Mouse (Mus musculus): ENCODE measurements around the gene Rufy3. TPM values are rescaled to one million over a fixed set of nuclear protein-coding genes. Genes with fewer than 3 reads are reported as not detected.

The Rufy3 gene
- polyA plus RNA-seq, 1 experiment from 2014 or later: 16.5 TPM

GRCm38 (mm10) chr5:88699251-88699913 lies 134.5 kb downstream of the Rufy3 start:
- 68% methylated on average over 4 of the region's 4 CpGs for WGBS
- no peak overlapping the region for H3K4me3 ChIP-seq (ENCODE audit: control insufficient read depth in 1 of 2, insufficient read depth in 1 of 2, low read depth in 1 of 2, low read length in 2 of 2)
- H3K9ac ChIP-seq (ENCODE audit: low read length): no peak overlapping the region
- no peaks in the 10 kb centered on the region for H3K4me1 ChIP-seq (ENCODE audit: control insufficient read depth in 2 of 2, insufficient read depth in 2 of 2, low read length in 2 of 2)
- H3K27ac ChIP-seq (replicated peaks in 1 of 2; ENCODE audit: control insufficient read depth in 1 of 2, insufficient read depth in 1 of 2, low read depth in 2 of 2, low read length in 2 of 2): no peak overlapping the region
- H3K9me3 ChIP-seq (ENCODE audit: control insufficient read depth, low read length): no peaks in the 10 kb centered on the region
- H3K27me3 ChIP-seq (ENCODE audit: control insufficient read depth, insufficient read depth, low read length): no peaks in the 10 kb centered on the region
- H3K36me3 ChIP-seq (ENCODE audit: control insufficient read depth, insufficient read depth, low read length): no peaks in the 10 kb centered on the region
- no peak for ATAC-seq (ENCODE audit: insufficient number of reproducible peaks, insufficient read depth, low FRiP score, low read depth)
- H3K4me2 ChIP-seq (ENCODE audit: low read length): no peak overlapping the region

Other genes starting within 250 kb of the Rufy3 start
- not detected in 2 replicates for gene Prol1, start 247.7 kb upstream of the Rufy3 start, polyA plus RNA-seq (2014; fragmentation: Nextera tagmentation; extraction: Ambion mirVana)
- gene Amtn, start 188.9 kb upstream of the Rufy3 start, polyA plus RNA-seq (2014; fragmentation: Nextera tagmentation; extraction: Ambion mirVana): not detected in 2 replicates
- not detected in 2 replicates for gene Ambn, start 109.0 kb upstream of the Rufy3 start, polyA plus RNA-seq (2014; fragmentation: Nextera tagmentation; extraction: Ambion mirVana)
- not detected in 2 replicates for gene Enam, start 77.1 kb upstream of the Rufy3 start, polyA plus RNA-seq (2014; fragmentation: Nextera tagmentation; extraction: Ambion mirVana)
- 0.11 TPM in 1 of 2 replicates, not detected in the other for gene Jchain, start 37.1 kb upstream of the Rufy3 start, polyA plus RNA-seq (2014; fragmentation: Nextera tagmentation; extraction: Ambion mirVana)
- gene Utp3, start 10.6 kb upstream of the Rufy3 start, polyA plus RNA-seq (2014; fragmentation: Nextera tagmentation; extraction: Ambion mirVana): 42.0 and 42.3 TPM in 2 replicates
- 93.9 and 95.3 TPM in 2 replicates for gene Grsf1, start 111.1 kb downstream of the Rufy3 start, polyA plus RNA-seq (2014; fragmentation: Nextera tagmentation; extraction: Ambion mirVana)
- 29.2 and 31.0 TPM in 2 replicates for gene Mob1b, start 155.8 kb downstream of the Rufy3 start, polyA plus RNA-seq (2014; fragmentation: Nextera tagmentation; extraction: Ambion mirVana)
- 34.8 and 37.4 TPM in 2 replicates for gene Dck, start 200.0 kb downstream of the Rufy3 start, polyA plus RNA-seq (2014; fragmentation: Nextera tagmentation; extraction: Ambion mirVana)

Measured in heart, embryonic 14.5 days (tissue).